Mouse (Mus musculus) layer of hippocampus, postnatal 25 days (tissue): ENCODE measurements around the gene Sfrp2. TPM values are rescaled to one million over a fixed set of nuclear protein-coding genes. Genes with fewer than 3 reads are reported as not detected.

Experiments
- DNase-seq, 2 experiments: peaks; one replicate each; pipeline ENCODE4 v3.0.0; 2022; ENCODE audit warnings: mixed read lengths in 2 of 2, low spot score in 1 of 2; ENCODE audit errors: extremely low spot score in 1 of 2
- total RNA-seq, 2 experiments: library from RNA; stranded (reverse); gene quantifications; 2 replicates each; pipeline ENCODE4 v1.2.3; 2021

Gene Sfrp2
- total RNA-seq, 2 experiments from 2014 or later = 1.8 to 2.3 TPM

DNA sequence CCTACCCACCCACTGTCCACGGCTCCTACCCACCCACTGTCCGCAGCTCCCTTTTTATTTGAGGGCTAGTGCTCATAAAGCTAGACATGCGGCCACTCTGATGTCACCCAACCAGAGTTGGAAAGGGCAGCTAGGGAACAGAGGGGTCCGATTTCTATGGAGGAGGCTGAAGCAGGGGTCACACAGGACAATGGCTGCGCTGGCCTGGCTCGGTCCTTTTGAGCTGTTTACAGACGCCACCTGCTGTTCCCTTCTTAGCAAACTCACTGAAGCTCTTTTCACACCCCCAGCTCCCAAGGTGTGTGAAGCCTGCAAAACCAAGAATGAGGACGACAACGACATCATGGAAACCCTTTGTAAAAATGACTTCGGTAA is 2.9 kb downstream of the Sfrp2 start:
- no peak for DNase-seq

DNA sequence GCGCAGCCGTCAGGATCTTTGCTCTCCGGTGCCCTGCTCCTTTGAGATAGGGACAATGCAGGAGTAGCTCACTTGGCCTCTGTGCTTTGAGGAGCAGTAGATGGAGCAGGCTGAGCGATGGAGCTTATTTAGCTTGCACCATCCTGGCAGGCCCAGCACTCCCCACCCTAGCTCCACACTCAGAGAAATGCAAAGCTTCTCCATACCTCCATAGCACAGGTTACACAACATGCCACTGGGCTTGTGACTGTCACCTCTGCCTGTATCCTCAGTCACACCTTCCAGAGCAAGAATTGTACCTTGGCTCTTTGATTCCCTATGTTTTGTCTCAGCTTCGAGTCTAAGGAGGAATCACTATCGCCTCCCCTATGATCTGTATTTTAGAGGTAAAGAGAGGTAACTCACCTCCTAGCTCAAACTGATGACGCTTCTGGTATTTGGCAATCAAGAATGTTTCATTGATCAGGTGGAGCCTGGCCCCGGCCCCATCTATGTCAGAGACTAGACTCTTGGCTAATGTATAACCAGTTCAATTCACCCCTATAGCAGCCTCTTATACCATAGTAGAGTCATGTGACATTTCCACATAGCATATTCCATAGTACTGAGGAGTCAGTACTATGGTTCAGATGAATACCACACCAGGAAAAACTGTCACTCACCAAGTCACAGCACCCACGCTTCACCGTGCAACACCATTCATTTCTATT is 5.2 kb downstream of the Sfrp2 start:
- DNase-seq = no peak

DNA sequence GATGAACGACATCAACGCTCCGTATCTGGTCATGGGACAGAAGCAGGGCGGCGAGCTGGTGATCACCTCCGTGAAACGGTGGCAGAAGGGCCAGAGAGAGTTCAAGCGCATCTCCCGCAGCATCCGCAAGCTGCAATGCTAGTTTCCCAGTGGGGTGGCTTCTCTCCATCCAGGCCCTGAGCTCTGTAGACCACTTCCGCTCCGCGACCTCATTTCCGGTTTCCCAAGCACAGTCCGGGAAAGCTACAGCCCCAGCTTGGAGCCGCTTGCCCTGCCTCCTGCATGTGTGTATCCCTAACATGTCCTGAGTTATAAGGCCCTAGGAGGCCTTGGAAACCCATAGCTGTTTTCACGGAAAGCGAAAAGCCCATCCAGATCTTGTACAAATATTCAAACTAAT is 7.2 kb downstream of the Sfrp2 start:
- DNase-seq = no peak

DNA sequence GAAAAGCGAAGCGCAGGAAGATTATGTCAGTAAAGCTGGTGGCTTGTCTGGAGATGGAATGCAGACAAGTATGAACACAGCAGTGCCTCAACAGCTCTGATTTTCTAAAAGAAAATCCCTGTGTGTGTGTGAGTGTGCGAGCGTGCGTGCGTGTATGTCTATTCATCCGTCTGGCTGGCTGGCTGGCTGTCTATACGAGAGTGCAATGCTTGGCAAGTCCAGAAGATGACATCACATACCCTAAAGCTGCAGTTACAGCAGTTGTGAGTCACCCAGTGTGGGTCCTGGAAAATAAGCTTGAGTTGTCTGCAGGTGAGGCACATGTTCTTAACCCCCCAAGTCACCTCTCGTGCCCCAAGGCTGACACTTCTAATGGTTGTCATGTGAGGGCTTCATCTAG is 9.3 kb downstream of the Sfrp2 start:
- DNase-seq = no peak

DNA sequence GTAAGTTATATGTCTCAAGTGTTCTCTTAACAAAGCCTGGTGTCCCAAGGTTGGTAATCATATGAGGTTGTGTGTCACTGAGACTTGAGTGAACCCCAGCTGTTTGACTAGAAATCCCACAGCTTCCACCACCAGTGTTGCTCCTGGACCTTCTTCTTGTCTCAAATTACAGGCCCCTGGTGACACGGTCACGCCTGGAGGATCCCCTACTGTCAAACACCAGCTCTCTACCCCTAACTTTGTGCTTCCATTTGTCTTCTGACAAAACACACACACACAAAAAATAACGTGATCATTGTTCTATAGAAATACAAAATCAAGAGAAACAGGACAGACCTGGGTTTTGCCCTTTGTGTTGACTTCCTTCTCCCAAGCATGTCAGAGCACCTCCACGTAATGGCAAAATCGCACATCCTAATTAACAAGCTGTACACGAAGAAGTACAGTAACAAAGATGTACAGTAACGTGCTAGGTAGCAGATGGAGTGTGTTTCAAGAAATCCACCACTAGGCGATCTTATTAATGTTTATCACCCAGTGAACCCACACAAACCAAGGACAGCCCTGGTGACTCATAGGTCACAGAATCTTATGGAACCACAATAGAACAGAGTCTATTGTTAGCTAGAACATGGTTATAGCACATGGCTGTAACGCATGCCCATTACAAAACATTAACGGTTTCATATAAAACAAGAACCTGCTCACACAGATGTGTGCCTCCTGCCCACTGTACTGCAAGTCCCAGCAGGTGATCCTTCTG is 15.5 kb downstream of the Sfrp2 start:
- no peak for DNase-seq

DNA sequence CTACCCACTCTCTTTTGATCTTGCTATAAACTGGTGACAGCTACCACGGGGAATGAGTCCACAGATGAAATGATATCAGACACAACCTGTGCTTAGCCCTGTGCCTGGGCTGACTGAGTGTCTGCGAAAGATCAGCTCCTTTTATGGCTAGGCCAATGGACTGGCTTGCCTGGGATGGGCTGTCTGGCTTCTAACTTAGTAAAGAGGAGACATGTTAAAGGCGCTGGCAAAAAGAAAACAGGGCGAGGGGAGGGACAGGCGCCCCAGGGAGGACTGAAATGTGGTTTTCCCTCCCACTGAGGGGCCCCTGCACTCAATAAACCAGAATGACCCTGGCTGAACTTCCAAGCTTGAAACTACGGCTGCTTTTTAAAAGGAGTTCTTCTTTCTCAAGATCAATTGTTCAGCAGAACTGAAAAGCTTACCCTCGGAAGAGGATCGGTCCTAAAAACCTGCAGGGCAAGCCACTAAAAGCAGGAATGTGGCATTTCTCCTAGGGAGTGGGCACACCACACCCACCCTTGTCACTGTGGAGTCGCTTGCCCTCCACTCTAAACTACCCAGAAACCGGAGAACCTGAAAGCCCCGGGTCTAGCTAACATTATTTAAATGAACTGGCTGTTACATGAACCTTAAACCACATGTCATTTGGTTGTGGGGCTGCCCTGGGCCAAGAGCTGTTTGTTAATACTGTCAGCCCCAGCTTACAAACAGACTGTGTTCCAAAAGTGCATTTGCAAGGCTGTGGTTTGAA is 17.8 kb downstream of the Sfrp2 start:
- DNase-seq = no peak

DNA sequence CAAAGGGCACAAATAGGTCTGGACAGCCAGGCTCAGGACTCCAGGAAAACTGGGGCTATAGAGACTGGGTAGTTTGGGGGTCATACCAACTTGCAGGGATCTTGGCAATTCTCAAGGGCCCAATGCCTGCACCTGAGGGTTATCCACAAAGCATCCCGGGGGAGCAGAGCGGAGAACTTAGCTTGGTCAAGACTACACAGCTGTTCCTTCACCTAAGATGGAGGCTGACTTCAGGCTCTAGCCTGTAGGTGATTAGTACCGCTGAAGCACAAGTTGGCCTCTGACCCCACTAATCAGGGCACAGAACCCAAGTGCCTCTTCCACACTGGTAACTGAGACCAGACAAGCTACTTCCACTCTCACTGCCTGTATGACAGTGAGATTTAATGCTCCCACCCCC is 18.6 kb downstream of the Sfrp2 start:
- DNase-seq = no peak

DNA sequence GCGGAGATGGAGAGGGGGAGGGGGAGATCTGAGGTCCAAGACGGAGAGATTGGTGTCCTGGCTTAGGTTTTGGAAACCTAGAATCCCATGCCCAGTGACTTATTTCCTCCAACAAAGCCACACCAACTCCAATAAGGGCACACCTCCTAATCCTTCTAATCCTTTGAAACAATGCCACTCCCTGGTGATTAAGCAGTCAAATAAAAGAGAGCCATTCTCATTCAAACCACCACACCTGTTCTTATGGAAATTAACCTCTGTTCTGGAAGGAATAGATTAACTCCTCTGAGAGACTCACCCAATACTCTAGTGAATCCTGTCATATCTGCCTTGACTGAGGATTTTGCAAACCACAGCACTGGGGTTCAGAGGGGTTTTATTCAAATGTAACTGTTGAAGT is 21.0 kb downstream of the Sfrp2 start:
- no peak for DNase-seq

DNA sequence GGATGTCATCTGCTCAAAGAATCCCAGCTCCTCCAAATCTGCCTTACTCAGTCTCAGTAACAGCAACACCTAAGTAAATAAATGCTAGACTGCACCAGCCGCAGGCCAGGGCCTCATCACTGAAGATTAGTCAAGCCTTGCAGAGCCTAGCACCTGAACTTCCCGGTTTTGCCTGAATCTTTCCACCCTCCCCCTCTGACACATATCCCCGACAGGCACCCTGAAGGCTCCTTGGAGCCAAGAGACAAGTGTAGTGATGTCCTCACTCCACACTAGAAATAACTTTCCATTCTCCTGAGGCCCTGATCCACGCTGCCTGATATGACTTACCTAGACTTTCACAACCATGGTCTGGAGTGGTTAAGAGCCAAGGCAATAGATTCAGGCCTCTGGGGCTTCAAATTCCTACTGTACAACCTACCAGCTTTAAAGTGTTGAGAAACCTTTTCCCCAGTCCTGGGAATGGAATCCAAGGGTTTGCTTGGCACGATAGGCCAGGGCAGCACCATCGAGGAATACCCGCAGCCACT is 21.7 kb downstream of the Sfrp2 start:
- DNase-seq = no peak

DNA sequence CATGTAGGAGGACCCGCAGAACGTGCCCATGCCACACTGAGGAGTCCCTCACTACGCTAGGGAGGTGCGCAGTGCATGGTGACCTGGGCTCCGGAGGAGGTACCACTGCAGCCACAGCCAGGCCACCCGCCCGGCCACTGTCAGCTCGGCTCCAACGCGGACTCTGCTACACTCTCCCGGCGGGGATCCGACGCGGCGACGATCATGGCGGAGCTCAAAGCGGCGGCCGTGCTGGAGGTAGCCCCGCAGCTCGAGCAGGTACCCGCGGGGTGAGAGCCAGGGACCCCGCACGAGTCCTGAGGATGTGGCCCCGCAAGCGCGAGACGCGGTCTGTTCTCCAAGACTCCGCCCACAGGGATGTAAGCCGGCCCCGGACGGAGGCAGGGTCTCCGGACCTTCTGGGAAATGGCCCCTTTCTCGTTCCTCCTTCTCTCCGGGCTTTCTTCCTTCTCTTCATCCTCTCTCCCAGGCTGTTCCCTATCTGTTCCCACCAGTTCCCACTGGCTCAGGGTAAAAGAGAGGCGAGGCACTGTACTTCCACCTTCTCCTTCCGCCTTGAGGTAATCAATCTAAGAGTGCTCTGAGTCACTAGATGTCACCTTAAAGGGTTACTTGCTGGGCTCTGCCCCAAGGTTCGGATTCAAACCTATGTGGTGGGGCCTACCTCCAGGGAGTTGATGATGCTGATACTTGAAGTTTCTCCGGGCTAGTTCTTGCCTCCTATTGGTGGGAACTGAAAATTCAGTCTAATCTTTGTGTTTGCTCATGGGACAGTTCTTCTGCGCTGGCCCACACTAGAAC is 23.7 kb downstream of the Sfrp2 start:
- DNase-seq = no peak

DNA sequence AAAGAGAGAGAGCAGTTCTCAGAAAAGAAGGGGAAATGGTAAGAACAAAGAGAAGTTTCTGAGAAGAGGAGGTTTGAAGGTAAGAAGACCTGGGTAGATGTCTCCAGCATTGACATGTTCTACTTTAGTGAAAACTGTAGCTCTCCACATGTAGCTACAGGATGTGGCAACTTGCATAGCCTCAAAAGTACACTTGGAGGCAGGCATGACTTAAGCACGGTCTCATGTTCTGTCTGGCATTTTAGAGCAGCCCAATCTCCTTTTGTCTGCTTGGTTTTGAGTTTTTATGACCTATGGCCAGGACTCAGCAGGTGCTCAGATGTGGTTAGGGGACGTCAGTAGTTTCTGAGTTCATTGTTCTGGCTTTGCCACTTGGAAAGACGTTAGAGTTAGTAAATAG is 25.3 kb downstream of the Sfrp2 start:
- DNase-seq = no peak

DNA sequence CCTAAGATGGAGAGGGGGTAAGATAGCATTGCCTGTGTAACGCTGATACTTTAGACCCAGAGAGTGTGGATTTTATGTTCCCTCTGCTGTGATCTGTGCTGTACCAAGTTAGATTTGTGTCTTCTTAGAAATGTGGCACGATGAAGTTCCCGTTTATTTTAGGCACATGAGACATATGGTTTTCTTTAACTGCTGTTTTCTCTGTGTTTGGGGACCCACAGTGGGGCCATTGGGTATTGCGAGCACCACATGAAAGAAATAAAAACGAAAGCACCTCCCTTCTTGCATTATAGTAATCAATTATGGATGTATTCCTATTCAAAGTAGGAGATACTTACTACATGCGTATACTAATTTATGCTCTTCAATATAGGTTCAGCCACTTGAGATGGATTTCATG is 31.0 kb downstream of the Sfrp2 start:
- no peak for DNase-seq

DNA sequence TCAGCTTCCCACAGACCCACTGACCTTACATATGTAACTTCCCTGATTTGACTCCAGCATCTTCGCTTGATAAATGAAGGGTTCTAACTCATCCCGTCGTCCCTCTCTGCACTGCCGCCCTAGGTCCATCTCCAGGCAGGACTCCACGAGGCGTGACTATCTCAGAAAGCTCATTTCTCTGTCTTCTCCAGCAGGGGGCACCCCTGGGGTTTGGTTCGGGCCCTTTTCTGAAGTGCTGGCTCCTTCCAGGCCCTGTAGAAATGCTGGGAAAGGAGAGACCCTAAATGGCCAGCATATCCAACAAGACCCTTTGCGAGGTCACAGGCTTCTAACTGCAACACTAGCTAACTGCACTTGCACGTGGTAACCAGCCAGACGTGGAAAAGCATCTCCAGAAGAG is 31.7 kb downstream of the Sfrp2 start:
- DNase-seq = peak; percentile 43 to 70

DNA sequence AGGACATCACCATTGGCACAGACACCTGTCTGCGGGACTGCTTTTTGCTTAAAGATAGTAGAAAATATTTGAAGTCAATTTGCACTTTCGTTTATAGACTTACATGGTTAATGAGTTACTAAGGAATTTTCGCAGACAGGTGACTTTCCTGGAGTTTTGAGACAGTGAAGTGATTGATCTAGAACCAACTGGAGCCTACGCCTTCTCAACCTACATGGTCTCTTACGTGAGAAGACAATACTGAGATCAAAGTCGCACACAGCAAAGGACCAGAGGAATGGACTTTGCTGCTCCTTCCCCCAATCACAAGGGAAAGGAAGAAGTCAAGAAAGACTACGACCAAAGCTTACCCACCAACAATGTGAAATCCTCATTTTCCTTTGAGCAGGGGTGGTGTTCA is 33.4 kb downstream of the Sfrp2 start:
- DNase-seq = no peak

DNA sequence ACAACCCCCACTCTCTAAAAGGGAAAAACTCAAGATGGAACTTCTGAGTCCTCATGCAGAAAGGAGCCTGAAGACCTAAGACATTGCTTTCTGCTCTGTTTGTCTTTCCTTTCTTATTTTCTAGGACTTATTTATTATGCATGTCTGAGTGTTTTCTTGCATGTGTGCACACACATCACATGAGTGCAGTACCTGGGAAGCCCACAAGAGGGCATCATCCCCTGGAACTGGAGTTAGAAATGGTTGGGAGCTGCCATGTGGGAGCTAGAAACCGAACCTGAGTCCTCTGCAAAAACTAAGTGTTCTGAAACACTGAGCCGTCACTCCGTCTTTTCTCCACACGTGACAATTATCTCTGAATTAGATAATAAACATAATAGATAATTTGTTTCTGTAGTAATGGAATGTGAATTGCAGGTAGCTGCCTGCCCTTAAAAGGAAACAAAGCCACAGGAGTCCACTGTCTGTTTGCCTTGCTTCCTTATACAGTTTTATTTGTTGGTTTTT is 35.6 kb downstream of the Sfrp2 start:
- no peak for DNase-seq

DNA sequence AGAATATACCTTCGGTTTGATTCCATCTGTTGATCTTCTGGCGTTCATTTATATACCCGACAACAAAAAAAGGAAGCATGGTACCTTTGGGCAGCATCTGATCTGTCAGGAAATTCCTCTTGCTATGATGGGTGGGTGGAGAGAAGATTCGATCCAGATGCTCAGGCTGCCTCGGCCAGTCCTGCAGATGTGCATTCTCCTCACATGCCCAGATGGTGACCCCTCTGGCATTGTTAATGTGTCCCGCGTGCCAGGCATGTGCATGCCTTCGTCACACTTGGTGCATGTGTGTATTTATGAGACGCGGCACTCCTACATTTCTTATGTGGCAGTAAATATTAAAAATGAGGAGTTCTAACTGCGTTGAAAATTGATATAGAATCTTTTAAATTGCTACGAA is 42.4 kb downstream of the Sfrp2 start:
- DNase-seq = no peak

DNA sequence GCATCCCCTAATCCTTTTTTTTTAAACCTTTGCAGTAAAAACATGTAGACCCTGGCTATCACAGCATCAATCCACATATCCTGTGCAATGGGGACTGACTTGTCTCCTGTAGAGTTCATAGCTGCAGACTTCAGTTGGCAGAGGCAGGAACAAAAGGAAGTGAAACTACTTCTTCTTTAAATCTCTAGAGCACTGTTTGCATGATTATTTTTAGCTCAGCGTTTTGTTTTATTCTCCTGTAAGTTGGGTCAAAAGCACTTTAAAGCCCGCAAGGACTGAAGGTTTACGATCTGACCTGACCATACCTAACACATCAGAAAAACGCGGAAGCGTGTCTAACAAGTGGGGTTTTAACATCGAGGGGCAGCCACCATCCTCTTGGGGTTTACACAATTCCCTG is 45.9 kb downstream of the Sfrp2 start:
- no peak for DNase-seq

DNA sequence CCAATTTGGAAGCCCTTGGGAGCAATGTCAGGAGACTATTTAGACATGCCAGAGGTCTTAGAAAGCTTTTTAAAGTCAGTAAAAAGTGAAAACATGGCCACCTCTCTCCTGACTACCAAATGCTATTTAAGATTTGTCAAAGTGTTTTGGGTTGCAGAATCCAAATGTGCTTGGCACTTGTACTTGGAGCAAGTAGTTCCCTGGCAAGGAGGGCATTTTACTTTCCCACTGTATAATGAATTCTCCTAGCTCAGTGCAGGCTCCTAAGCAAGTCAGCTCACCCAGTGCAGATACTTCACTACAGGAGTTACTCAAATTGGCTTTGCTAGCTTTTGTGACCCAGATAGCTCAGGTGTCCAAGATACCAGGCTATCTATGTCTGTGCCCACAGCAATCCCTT is 46.7 kb downstream of the Sfrp2 start:
- DNase-seq = no peak

DNA sequence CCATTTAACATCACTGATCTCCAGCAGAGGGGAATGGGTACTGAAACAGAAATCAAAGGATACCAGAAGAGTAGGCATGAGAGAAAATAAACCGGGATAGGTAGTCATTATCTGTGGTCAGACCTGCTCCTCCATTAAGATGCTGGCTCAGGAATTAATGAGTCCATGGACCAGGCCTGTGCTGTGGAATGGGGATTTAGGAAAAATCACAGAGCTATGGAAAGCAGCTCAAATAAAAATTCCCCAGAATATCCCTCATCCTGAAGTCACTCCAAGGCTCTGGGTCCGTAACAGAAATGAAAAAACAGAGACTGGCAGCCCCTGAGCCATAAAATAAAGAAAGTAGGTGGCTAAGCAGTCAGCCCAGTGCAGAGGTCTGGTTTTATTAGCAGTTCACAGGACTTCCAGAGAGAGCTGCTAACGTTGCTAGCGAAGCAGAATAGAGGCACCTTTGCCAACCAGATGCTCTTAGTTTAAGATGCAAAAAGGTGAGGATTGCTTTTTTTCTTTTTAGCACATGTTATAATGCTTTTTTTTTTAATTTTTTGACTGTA is 50.3 kb downstream of the Sfrp2 start:
- DNase-seq = no peak

DNA sequence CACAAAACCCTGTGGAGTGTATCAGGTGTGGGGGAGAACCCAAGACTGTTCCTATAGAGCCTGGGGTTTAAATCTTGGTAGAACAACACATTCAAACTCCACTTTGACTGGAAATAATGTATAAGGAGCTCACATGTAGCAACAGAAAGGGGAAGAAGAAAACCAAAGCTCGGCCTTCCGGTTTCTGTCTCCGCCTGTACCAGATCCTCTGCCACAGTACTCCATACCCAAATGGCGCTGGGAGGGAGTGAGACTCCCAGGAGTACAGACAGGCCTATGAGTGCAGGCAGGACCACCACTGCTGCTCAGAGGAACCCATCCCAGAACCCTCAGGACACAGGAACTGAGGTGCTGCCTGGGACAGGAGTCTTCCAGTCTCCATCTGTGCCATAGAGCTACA is 57.7 kb downstream of the Sfrp2 start:
- DNase-seq = no peak
